Mouse (Mus musculus): ENCODE measurements around the gene Cul9. TPM values are rescaled to one million over a fixed set of nuclear protein-coding genes. Genes with fewer than 3 reads are reported as not detected.

Gene Cul9
- 21.8 and 22.0 TPM in 2 replicates for polyA plus RNA-seq (2012; rRNA removed)

DNA sequence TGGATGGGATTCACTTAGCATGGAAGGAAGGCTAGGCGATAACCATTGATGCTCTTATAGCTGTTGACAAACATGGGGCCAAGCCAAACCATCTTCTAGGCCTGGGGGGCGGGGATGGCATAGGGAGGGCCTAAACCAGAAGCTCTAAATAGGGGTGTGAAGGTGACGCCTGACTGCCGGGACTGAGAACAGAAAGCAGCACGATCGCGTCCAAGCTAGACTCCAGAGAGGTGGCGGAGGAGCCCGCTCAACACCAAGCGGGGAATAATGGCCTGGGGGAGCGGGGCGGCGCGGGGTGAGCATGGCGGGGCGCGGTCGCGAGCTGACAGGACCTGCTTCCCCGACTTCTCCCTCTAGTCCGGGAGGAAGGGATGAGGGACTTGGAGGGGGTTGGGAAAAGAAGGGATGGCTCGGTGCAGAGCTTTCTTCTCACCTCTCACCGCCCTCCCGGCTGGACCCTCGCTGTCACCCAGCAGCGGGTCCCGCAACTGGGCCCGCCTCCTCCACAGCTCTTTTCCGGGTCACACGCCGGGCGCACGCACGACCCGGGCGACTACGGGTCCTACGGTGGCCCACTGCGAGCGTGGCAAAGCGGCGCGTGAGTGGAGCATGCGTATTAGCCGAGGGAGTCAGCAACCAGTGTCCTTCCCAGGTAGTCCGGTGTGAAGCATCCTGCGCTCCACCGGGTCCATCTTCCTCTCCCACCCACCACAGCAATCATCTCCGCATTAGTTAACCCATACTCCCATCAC is at the start of gene Cul9:
TSS of gene Cul9 (minus strand) at position 576 of the 752 bp plus-strand sequence.
- H3K4me3 ChIP-seq (ENCODE audit: control insufficient read depth, insufficient read depth, low read length): peak within 1 kb of the TSS; percentile 59
- H3K36me3 ChIP-seq (ENCODE audit: control insufficient read depth, insufficient read depth, low read length): peaks cover 19% of the 10 kb centered on the region
- no peak within 1 kb of the TSS for H3K27ac ChIP-seq (ENCODE audit: control insufficient read depth, insufficient read depth, low read length)
- no peak for TF ChIP-seq POLR2A (IDR thresholded peaks at IDR 0.05; ENCODE audit: control insufficient read depth, extremely low read depth, insufficient read depth, low read length, poor library complexity)
- no peak for TF ChIP-seq CTCF (IDR thresholded peaks at IDR 0.05; ENCODE audit: borderline replicate concordance, control insufficient read depth, extremely low read depth, insufficient read depth, low read length, poor library complexity)
- peaks cover 3% of the 10 kb centered on the region; the same call in 1 of the 2 replicates for H3K27me3 ChIP-seq (ENCODE audit: control insufficient read depth, insufficient read depth, low read length)
- peak; percentile 28 for DNase-seq
- peaks cover 5% of the 10 kb centered on the region for H3K4me1 ChIP-seq (replicated peaks; ENCODE audit: control insufficient read depth, insufficient read depth, low read length)
- 2% methylated on average over 49 of the region's 49 CpGs for WGBS

DNA sequence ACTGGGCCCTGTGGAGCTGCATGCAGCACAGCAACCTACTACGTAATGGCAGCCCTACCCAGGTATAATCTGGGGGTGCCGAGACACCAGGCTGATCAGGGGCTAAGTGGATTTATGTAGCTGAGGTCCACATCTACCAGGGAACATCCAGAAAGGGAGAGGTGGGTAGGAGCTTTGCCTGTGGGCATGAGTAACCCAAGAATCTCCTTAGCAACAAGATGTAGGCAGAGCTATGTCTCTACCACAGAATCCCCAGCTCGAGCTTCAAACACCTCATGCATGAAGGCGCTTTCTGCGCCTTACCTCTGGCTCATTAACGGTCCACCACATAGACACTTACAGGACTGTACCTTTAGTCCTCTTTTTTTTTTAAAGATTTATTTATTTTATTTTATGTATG is 49.1 kb upstream of the Cul9 start:
- 93% methylated on average over 6 of the region's 6 CpGs for WGBS
- Histone ChIP-seq H3K36me3 (ENCODE audit: control insufficient read depth, insufficient read depth, low read length) (no peaks in the 10 kb centered on the region), H3K27me3 (ENCODE audit: control insufficient read depth, insufficient read depth, low read length) (no peaks in the 10 kb centered on the region), H3K4me1 (replicated peaks; ENCODE audit: control insufficient read depth, insufficient read depth, low read length) (no peaks in the 10 kb centered on the region), H3K27ac (ENCODE audit: control insufficient read depth, insufficient read depth, low read length) (no peak overlapping the region), H3K4me3 (ENCODE audit: control insufficient read depth, insufficient read depth, low read length) (no peak overlapping the region)
- DNase-seq: no peak
- TF ChIP-seq POLR2A (IDR thresholded peaks at IDR 0.05; ENCODE audit: control insufficient read depth, extremely low read depth, insufficient read depth, low read length, poor library complexity) (no peak), CTCF (IDR thresholded peaks at IDR 0.05; ENCODE audit: borderline replicate concordance, control insufficient read depth, extremely low read depth, insufficient read depth, low read length, poor library complexity) (no peak)

- no peaks in the 10 kb centered on the region for H3K36me3 ChIP-seq (ENCODE audit: control insufficient read depth, insufficient read depth, low read length)
- 94% methylated on average over 9 of the region's 9 CpGs for WGBS
- no peak overlapping the region for H3K27ac ChIP-seq (ENCODE audit: control insufficient read depth, insufficient read depth, low read length)
- no peak for TF ChIP-seq POLR2A (IDR thresholded peaks at IDR 0.05; ENCODE audit: control insufficient read depth, extremely low read depth, insufficient read depth, low read length, poor library complexity)
- no peak for TF ChIP-seq CTCF (IDR thresholded peaks at IDR 0.05; ENCODE audit: borderline replicate concordance, control insufficient read depth, extremely low read depth, insufficient read depth, low read length, poor library complexity)
- H3K4me3 ChIP-seq (ENCODE audit: control insufficient read depth, insufficient read depth, low read length): no peak overlapping the region
- no peak for DNase-seq
- H3K27me3 ChIP-seq (ENCODE audit: control insufficient read depth, insufficient read depth, low read length): no peaks in the 10 kb centered on the region
- H3K4me1 ChIP-seq (replicated peaks; ENCODE audit: control insufficient read depth, insufficient read depth, low read length): no peaks in the 10 kb centered on the region
Observed at GRCm38 (mm10) chr17:46594606-46595005, 48.4 kb upstream of the Cul9 start.

GRCm38 (mm10) chr17:46593124-46593523 is 46.9 kb upstream of the Cul9 start:
- Histone ChIP-seq H3K27ac (ENCODE audit: control insufficient read depth, insufficient read depth, low read length) (no peak overlapping the region), H3K36me3 (ENCODE audit: control insufficient read depth, insufficient read depth, low read length) (no peaks in the 10 kb centered on the region), H3K4me3 (ENCODE audit: control insufficient read depth, insufficient read depth, low read length) (no peak overlapping the region), H3K4me1 (replicated peaks; ENCODE audit: control insufficient read depth, insufficient read depth, low read length) (peaks cover 4% of the 10 kb centered on the region), H3K27me3 (ENCODE audit: control insufficient read depth, insufficient read depth, low read length) (no peaks in the 10 kb centered on the region)
- 99% methylated on average over 4 of the region's 4 CpGs for WGBS
- DNase-seq: no peak
- no peak for TF ChIP-seq CTCF (IDR thresholded peaks at IDR 0.05; ENCODE audit: borderline replicate concordance, control insufficient read depth, extremely low read depth, insufficient read depth, low read length, poor library complexity)
- TF ChIP-seq POLR2A (IDR thresholded peaks at IDR 0.05; ENCODE audit: control insufficient read depth, extremely low read depth, insufficient read depth, low read length, poor library complexity): no peak

- WGBS: 97% methylated on average over 19 of the region's 19 CpGs
- no peaks in the 10 kb centered on the region for H3K36me3 ChIP-seq (ENCODE audit: control insufficient read depth, insufficient read depth, low read length)
- peaks cover 8% of the 10 kb centered on the region for H3K4me1 ChIP-seq (replicated peaks; ENCODE audit: control insufficient read depth, insufficient read depth, low read length)
- H3K4me3 ChIP-seq (ENCODE audit: control insufficient read depth, insufficient read depth, low read length): no peak overlapping the region
- DNase-seq: no peak
- no peaks in the 10 kb centered on the region for H3K27me3 ChIP-seq (ENCODE audit: control insufficient read depth, insufficient read depth, low read length)
- H3K27ac ChIP-seq (ENCODE audit: control insufficient read depth, insufficient read depth, low read length): no peak overlapping the region
- TF ChIP-seq CTCF (IDR thresholded peaks at IDR 0.05; ENCODE audit: borderline replicate concordance, control insufficient read depth, extremely low read depth, insufficient read depth, low read length, poor library complexity) (no peak), POLR2A (IDR thresholded peaks at IDR 0.05; ENCODE audit: control insufficient read depth, extremely low read depth, insufficient read depth, low read length, poor library complexity) (no peak)
Observed at GRCm38 (mm10) chr17:46591406-46591805, 45.2 kb upstream of the Cul9 start.

DNA sequence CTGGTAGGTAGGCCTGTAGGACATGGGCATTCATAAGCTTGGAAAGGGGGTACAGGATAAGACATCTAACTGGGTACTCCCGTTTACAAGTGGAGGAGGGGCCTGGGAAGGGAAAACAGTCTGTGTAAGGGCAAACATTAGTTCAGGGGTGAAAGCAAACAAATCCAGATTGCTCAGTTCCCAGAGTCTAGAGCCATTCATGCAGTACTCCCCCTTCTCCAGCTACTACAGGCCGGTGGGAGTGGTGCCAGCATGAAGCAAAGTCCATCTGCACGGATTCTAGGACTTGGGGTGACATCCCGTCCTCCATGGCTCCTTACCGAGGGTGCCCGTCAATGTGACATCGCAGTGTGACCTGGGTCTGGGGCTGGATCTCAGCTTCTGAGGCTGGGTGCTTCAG is 44.3 kb upstream of the Cul9 start:
- WGBS: 94% methylated on average over 7 of the region's 7 CpGs
- H3K27ac ChIP-seq (ENCODE audit: control insufficient read depth, insufficient read depth, low read length): no peak overlapping the region
- TF ChIP-seq CTCF (IDR thresholded peaks at IDR 0.05; ENCODE audit: borderline replicate concordance, control insufficient read depth, extremely low read depth, insufficient read depth, low read length, poor library complexity): no peak
- no peak for TF ChIP-seq POLR2A (IDR thresholded peaks at IDR 0.05; ENCODE audit: control insufficient read depth, extremely low read depth, insufficient read depth, low read length, poor library complexity)
- no peaks in the 10 kb centered on the region for H3K27me3 ChIP-seq (ENCODE audit: control insufficient read depth, insufficient read depth, low read length)
- H3K36me3 ChIP-seq (ENCODE audit: control insufficient read depth, insufficient read depth, low read length): no peaks in the 10 kb centered on the region
- peaks cover 8% of the 10 kb centered on the region for H3K4me1 ChIP-seq (replicated peaks; ENCODE audit: control insufficient read depth, insufficient read depth, low read length)
- no peak overlapping the region for H3K4me3 ChIP-seq (ENCODE audit: control insufficient read depth, insufficient read depth, low read length)
- DNase-seq: no peak

Measured in thymus, adult 2 months (tissue).